Mouse (Mus musculus) midbrain, embryonic 14.5 days (tissue): ENCODE results near the gene Rcc2. TPM values are rescaled to one million over a fixed set of nuclear protein-coding genes. Genes with fewer than 3 reads are reported as not detected.
A peak's percentile ranks its signal among the peaks of the same experiment; 100 is the strongest.

Experiments used
- ATAC-seq: fragments of 200-750 bp; cut with Nextera tagmentation; 2 replicates; pipeline ENCODE4 v1.8.0; 2017; ENCODE audit warnings: moderate number of reproducible peaks, moderate library complexity; ENCODE audit not compliant: low FRiP score, low TSS enrichment
- DNase-seq: peaks from one replicate; pipeline ENCODE4 v3.0.0-alpha.2; 2015
- H3K27ac ChIP-seq: fragments of 300-500 bp; sonication (generic); replicated peaks from 2 replicates; pipeline ENCODE4 v1.5.1; 2014; ENCODE audit warnings: mild to moderate bottlenecking, low read depth, low read length, moderate library complexity
- H3K27me3 ChIP-seq: fragments of 300-500 bp; sonication (generic); 2 replicates; pipeline ENCODE4 v1.6.1; 2014; ENCODE audit warnings: low read length, control low read depth, mixed read lengths; ENCODE audit not compliant: control insufficient read depth, insufficient read depth
- H3K36me3 ChIP-seq: fragments of 300-500 bp; sonication (generic); 2 replicates; pipeline ENCODE4 v1.6.1; 2014; ENCODE audit warnings: low read length, control low read depth; ENCODE audit not compliant: control insufficient read depth, insufficient read depth
- H3K4me1 ChIP-seq: fragments of 300-500 bp; sonication (generic); 2 replicates; pipeline ENCODE4 v1.6.1; 2014; ENCODE audit warnings: mild to moderate bottlenecking, antibody characterized with exemption, low read length, control low read depth; ENCODE audit not compliant: control insufficient read depth, insufficient read depth
- H3K4me2 ChIP-seq: fragments of 300-500 bp; sonication (generic); 2 replicates; pipeline ENCODE4 v1.6.1; 2014; ENCODE audit warnings: mild to moderate bottlenecking, low read length, moderate library complexity
- H3K4me3 ChIP-seq: fragments of 300-500 bp; sonication (generic); replicated peaks from 2 replicates; pipeline ENCODE4 v1.5.1; 2014; ENCODE audit warnings: low read depth, low read length
- H3K9ac ChIP-seq: fragments of 300-500 bp; sonication (generic); replicated peaks from 2 replicates; pipeline ENCODE4 v1.6.1; 2014; ENCODE audit warnings: mild to moderate bottlenecking, low read length, moderate library complexity
- H3K9me3 ChIP-seq: fragments of 300-500 bp; sonication (generic); 2 replicates; pipeline ENCODE4 v1.6.1; 2016; ENCODE audit warnings: low read length, control low read depth, mixed read lengths; ENCODE audit not compliant: control insufficient read depth
- WGBS: fragments of 180-500 bp; shearing (Covaris S2); extraction: QIAGEN DNeasy Blood & Tissue Kit; methylation state at CpG from one replicate; pipeline ENCODE4 v1.1.7; 2014; 5-methylcytosine and 5-hydroxymethylcytosine counted together
- microRNA-seq: library from miRNA; unstranded; fragments of <30 nt; microRNA quantifications from one replicate; pipeline ENCODE4, GENCODE M21; 2016
- polyA plus RNA-seq: library from polyadenylated mRNA; unstranded; fragments of >200 nt; fragmentation: Nextera tagmentation; extraction: Ambion mirVana; gene quantifications from 2 replicates; pipeline ENCODE4 v1.2.1, GENCODE M21; 2014

The Rcc2 gene
- polyA plus RNA-seq, 1 experiment from 2014 or later = 21.5 TPM

GRCm38 (mm10) chr4:140770433-140770832, 70.1 kb downstream of the Rcc2 start:
- Histone ChIP-seq H3K4me3 (no peak overlapping the region), H3K27me3 (no peaks in the 10 kb centered on the region), H3K4me2 (peak overlapping the region; percentile 28; the same call in 1 of the 2 replicates), H3K4me1 (no peaks in the 10 kb centered on the region), H3K27ac (no peak overlapping the region), H3K9ac (no peak overlapping the region), H3K9me3 (no peaks in the 10 kb centered on the region), H3K36me3 (no peaks in the 10 kb centered on the region)
- WGBS = 10% methylated on average over 13 of the region's 13 CpGs
- DNase-seq = no peak
- ATAC-seq = no peak

- Histone ChIP-seq H3K27ac (no peak overlapping the region), H3K27me3 (no peaks in the 10 kb centered on the region), H3K4me3 (no peak overlapping the region), H3K9ac (no peak overlapping the region), H3K4me2 (no peak overlapping the region), H3K4me1 (no peaks in the 10 kb centered on the region), H3K9me3 (no peaks in the 10 kb centered on the region), H3K36me3 (no peaks in the 10 kb centered on the region)
- DNase-seq (no peak), ATAC-seq (no peak)
- 50% methylated on average over 4 of the region's 4 CpGs for WGBS
These were observed 70.8 kb downstream of the Rcc2 start for GRCm38 (mm10) chr4:140771091-140771490.

Small RNAs within 50 kb of the gene (microRNA-seq; reads per million reads assigned to microRNA genes)
- gene Gm23045 = not detected
- not detected for gene Gm25951

Other genes starting within 250 kb of the Rcc2 start
- 18.7 and 24.6 TPM in 2 replicates for gene Arhgef10l, start 34.5 kb upstream of the Rcc2 start, polyA plus RNA-seq
- gene Padi6, start 42.1 kb downstream of the Rcc2 start, polyA plus RNA-seq = not detected in 2 replicates
- gene Padi4, start 73.7 kb downstream of the Rcc2 start, polyA plus RNA-seq = 0.12 and 0.18 TPM in 2 replicates
- gene Padi3, start 110.1 kb downstream of the Rcc2 start, polyA plus RNA-seq = not detected in 2 replicates
- 0.12 TPM in 1 of 2 replicates, not detected in the other for gene Padi1, start 145.2 kb downstream of the Rcc2 start, polyA plus RNA-seq
- gene Padi2, start 205.8 kb downstream of the Rcc2 start, polyA plus RNA-seq = 1.1 and 1.7 TPM in 2 replicates